Mouse (Mus musculus): Measurements from ENCODE around the gene Ift57. TPM values are rescaled to one million over a fixed set of nuclear protein-coding genes. Genes with fewer than 3 reads are reported as not detected.

Ift57 gene
- polyA plus RNA-seq, 1 experiment from 2014 or later = 23.9 TPM

DNA sequence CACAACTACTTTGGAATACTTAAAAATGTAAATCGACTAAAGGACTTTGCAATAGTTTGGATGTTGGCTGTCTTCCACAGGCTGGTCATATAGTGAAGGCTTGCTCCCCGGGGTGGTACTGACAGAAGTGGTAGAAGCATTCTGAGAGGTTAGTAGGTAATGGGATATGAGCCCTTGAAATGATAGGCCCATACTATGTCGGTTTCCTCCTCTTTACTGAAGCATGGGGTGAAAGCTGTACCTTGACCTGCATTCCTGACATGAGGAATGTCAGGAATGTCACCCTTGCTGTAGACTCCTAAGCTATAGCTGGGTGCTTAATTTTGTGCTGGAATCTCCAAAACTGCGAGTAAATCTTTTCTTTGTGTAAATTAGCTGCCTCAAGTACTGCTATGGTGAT, 115.4 kb downstream of the Ift57 start:
- no peak overlapping the region for H3K9ac ChIP-seq (ENCODE audit: low read length)
- no peaks in the 10 kb centered on the region for H3K9me3 ChIP-seq (ENCODE audit: control insufficient read depth, low read length)
- H3K27me3 ChIP-seq (ENCODE audit: control insufficient read depth, insufficient read depth, low read length) = no peaks in the 10 kb centered on the region
- 53% methylated on average over 4 of the region's 4 CpGs for WGBS
- no peak for ATAC-seq (ENCODE audit: insufficient number of reproducible peaks, insufficient read depth, low FRiP score, low read depth)
- no peak overlapping the region for H3K27ac ChIP-seq (replicated peaks in 1 of 2; ENCODE audit: control insufficient read depth in 1 of 2, insufficient read depth in 1 of 2, low read depth in 2 of 2, low read length in 2 of 2)
- no peaks in the 10 kb centered on the region for H3K4me1 ChIP-seq (ENCODE audit: control insufficient read depth in 2 of 2, insufficient read depth in 2 of 2, low read length in 2 of 2)
- no peak overlapping the region for H3K4me3 ChIP-seq (ENCODE audit: control insufficient read depth in 1 of 2, insufficient read depth in 1 of 2, low read depth in 1 of 2, low read length in 2 of 2)
- no peaks in the 10 kb centered on the region for H3K36me3 ChIP-seq (ENCODE audit: control insufficient read depth, insufficient read depth, low read length)
- no peak overlapping the region for H3K4me2 ChIP-seq (ENCODE audit: low read length)

Other genes starting within 250 kb of the Ift57 start
- 66.0 and 68.4 TPM in 2 replicates for gene Cd47, start 101.3 kb downstream of the Ift57 start, polyA plus RNA-seq (2014; fragmentation: Nextera tagmentation; extraction: Ambion mirVana)

All from heart, embryonic 14.5 days (tissue).